Comparison of ENCODE assay signal across 11 mouse cellular contexts in genomic region chr1:166344300-166345077, GRCm38 (mm10). TPM values are rescaled to one million over a fixed set of nuclear protein-coding genes. Genes with fewer than 3 reads are reported as not detected.
DNase-seq lines count a peak whose midpoint lies in the region; ATAC-seq lines count a peak whose summit lies in the region.
"Had no signal": no experiment of that assay in that cellular context is flagged by ENCODE, and none has a peak within 500 bp of the region (broad histone marks: within the 10 kb centered on the region; RNA-seq: fewer than 3 reads in every experiment).

No protein-coding gene starts in this region.

- H3K4me3 ChIP-seq in embryonic facial prominence, embryonic 11.5 days (ENCODE audit: low read depth, low read length), result no peak overlapping the region
- no peak overlapping the region for H3K4me3 ChIP-seq in embryonic facial prominence, embryonic 10.5 days
- no peak overlapping the region for H3K4me3 ChIP-seq in intestine, embryonic 15.5 days (replicated peaks)
- H3K4me3 ChIP-seq: erythroblast, embryonic 14.5 days had no signal

- no peaks in the 10 kb centered on the region for H3K36me3 ChIP-seq in embryonic facial prominence, embryonic 11.5 days (replicated peaks; ENCODE audit: control insufficient read depth, insufficient read depth, low read depth, low read length)
- H3K36me3 ChIP-seq in embryonic facial prominence, embryonic 10.5 days (replicated peaks), result no peaks in the 10 kb centered on the region
- H3K36me3 ChIP-seq in intestine, embryonic 15.5 days, result no peaks in the 10 kb centered on the region

- no peak overlapping the region for H3K9ac ChIP-seq in embryonic facial prominence, embryonic 11.5 days (replicated peaks; ENCODE audit: low read length)
- no peak overlapping the region for H3K9ac ChIP-seq in intestine, embryonic 15.5 days

- no peaks in the 10 kb centered on the region for H3K9me3 ChIP-seq in embryonic facial prominence, embryonic 11.5 days (replicated peaks; ENCODE audit: control insufficient read depth, low read length)
- H3K9me3 ChIP-seq in embryonic facial prominence, embryonic 10.5 days, result no peaks in the 10 kb centered on the region
- no peaks in the 10 kb centered on the region for H3K9me3 ChIP-seq in intestine, embryonic 15.5 days

- WGBS in embryonic facial prominence, embryonic 11.5 days, result 70% methylated on average over 8 of the region's 8 CpGs
- WGBS in embryonic facial prominence, embryonic 10.5 days, result 75% methylated on average over 8 of the region's 8 CpGs
- 79% methylated on average over 8 of the region's 8 CpGs for WGBS in intestine, embryonic 15.5 days

- DNase-seq in embryonic facial prominence, embryonic 11.5 days (ENCODE audit: low spot score), result peak; percentile 16
- DNase-seq in embryonic facial prominence, embryonic 10.5 days (ENCODE audit: low spot score), result no peak
- DNase-seq in R1 (ENCODE audit: low read depth, low spot score), result peak; percentile 13
- DNase-seq in forelimb bud, embryonic 11.5 days (ENCODE audit: low read depth, low spot score), result peak; percentile 74
- DNase-seq in mesoderm, embryonic 11.5 days (ENCODE audit: low read depth, low spot score), result peak; percentile 55
- DNase-seq in kidney, adult 8-10 months, result no peak
- DNase-seq: cerebellum, postnatal 14 days; heart, postnatal 36 days had no signal

- no peak overlapping the region for H3K4me2 ChIP-seq in embryonic facial prominence, embryonic 11.5 days (ENCODE audit: low read depth, low read length)
- no peak overlapping the region for H3K4me2 ChIP-seq in intestine, embryonic 15.5 days (replicated peaks)

- H3K4me1 ChIP-seq in embryonic facial prominence, embryonic 11.5 days (ENCODE audit: control insufficient read depth, insufficient read depth, low read length), result no peaks in the 10 kb centered on the region
- peaks cover 11% of the 10 kb centered on the region for H3K4me1 ChIP-seq in embryonic facial prominence, embryonic 10.5 days
- H3K4me1 ChIP-seq in intestine, embryonic 15.5 days (replicated peaks), result no peaks in the 10 kb centered on the region

- no peak for ATAC-seq in embryonic facial prominence, embryonic 11.5 days (replicated peaks; ENCODE audit: insufficient number of reproducible peaks, low FRiP score, low TSS enrichment, low read depth)
- ATAC-seq in erythroid progenitor cell, adult 5-6 weeks (replicated peaks; ENCODE audit: low FRiP score, poor library complexity, severe bottlenecking), result no peak
- no peak for ATAC-seq in intestine, embryonic 15.5 days

- H3K27me3 ChIP-seq in embryonic facial prominence, embryonic 11.5 days (ENCODE audit: control insufficient read depth, insufficient read depth, low read length), result no peaks in the 10 kb centered on the region
- no peaks in the 10 kb centered on the region for H3K27me3 ChIP-seq in embryonic facial prominence, embryonic 10.5 days (replicated peaks; ENCODE audit: low read depth, poor library complexity, severe bottlenecking)
- H3K27me3 ChIP-seq in intestine, embryonic 15.5 days (replicated peaks), result no peaks in the 10 kb centered on the region

- H3K27ac ChIP-seq in embryonic facial prominence, embryonic 11.5 days (replicated peaks; ENCODE audit: low read depth, low read length), result no peak overlapping the region
- no peak overlapping the region for H3K27ac ChIP-seq in embryonic facial prominence, embryonic 10.5 days (replicated peaks)
- H3K27ac ChIP-seq in intestine, embryonic 15.5 days, result no peak overlapping the region

RNA-seq across cellular contexts. Expression of gene Tada1, which starts 34.4 kb away (rescaled TPM):
- 76.4 and 81.0 TPM in 2 replicates for polyA plus RNA-seq in embryonic facial prominence, embryonic 11.5 days (2014; fragmentation: Nextera tagmentation; extraction: Ambion mirVana)
- 62.9 and 64.6 TPM in 2 replicates for polyA plus RNA-seq in embryonic facial prominence, embryonic 10.5 days (2016; fragmentation: Nextera tagmentation; extraction: Ambion mirVana)
- total RNA-seq in erythroid progenitor cell, adult 5-6 weeks (2015; ENCODE audit: low replicate concordance), result 17.6 and 29.2 TPM in 2 replicates
- 6.4 and 19.9 TPM in 2 replicates for total RNA-seq in erythroid progenitor cell, adult 5-6 weeks (2017; ENCODE audit: low replicate concordance)
- polyA plus RNA-seq in intestine, embryonic 15.5 days (2015; fragmentation: Nextera tagmentation; extraction: Ambion mirVana), result 41.5 and 41.7 TPM in 2 replicates

Comparison
In these comparisons a context has a peak if more than half of its experiments do, and no peak if none do; other contexts are left out.
1. DNase-seq: peak in embryonic facial prominence, embryonic 11.5 days (single experiment), R1 (single experiment), forelimb bud, embryonic 11.5 days (single experiment) and mesoderm, embryonic 11.5 days (single experiment); none in embryonic facial prominence, embryonic 10.5 days (single experiment) and kidney, adult 8-10 months (0 of 2).